In genomic region chr12:12676676-12677075, GRCm38 (mm10) we compare ENCODE assay signal across 8 mouse cellular contexts.
DNase-seq lines count a peak whose midpoint lies in the region; ATAC-seq and TF ChIP-seq lines count a peak whose summit lies in the region.

No protein-coding gene starts in this region.

- H3K9ac ChIP-seq in midbrain, embryonic 11.5 days (ENCODE audit: low read length): no peak overlapping the region
- no peak overlapping the region for H3K9ac ChIP-seq in intestine, postnatal 0 days (ENCODE audit: low read depth, low read length)

- peak; percentile 71 for DNase-seq in adrenal gland, postnatal 10 days
- no peak for DNase-seq in adrenal gland, postnatal 4 days (ENCODE audit: low spot score in 2 of 2)
- peak; percentile 63 for DNase-seq in cerebellum, adult 11-12 months
- DNase-seq in frontal cortex, postnatal 14 days (ENCODE audit: low spot score in 2 of 2): peak; percentile 33 to 63
- peak; percentile 2 to 21 for DNase-seq in kidney, postnatal 36 days
- DNase-seq in midbrain, embryonic 11.5 days (ENCODE audit: low spot score, missing footprints): peak; percentile 89
- no peak for DNase-seq in embryo, embryonic 10 days (ENCODE audit: low spot score)

- no peak overlapping the region for H3K4me2 ChIP-seq in midbrain, embryonic 11.5 days
- no peak overlapping the region for H3K4me2 ChIP-seq in intestine, postnatal 0 days (replicated peaks; ENCODE audit: low read depth)

- 16% methylated on average over 9 of the region's 9 CpGs for WGBS in midbrain, embryonic 11.5 days
- 79% methylated on average over 9 of the region's 9 CpGs for WGBS in intestine, postnatal 0 days

- peaks cover 25% of the 10 kb centered on the region for H3K4me1 ChIP-seq in midbrain, embryonic 11.5 days (ENCODE audit: control insufficient read depth, insufficient read depth, low read length)
- no peaks in the 10 kb centered on the region for H3K4me1 ChIP-seq in intestine, postnatal 0 days (replicated peaks; ENCODE audit: control insufficient read depth, insufficient read depth, low read length)

- H3K9me3 ChIP-seq in midbrain, embryonic 11.5 days (ENCODE audit: control insufficient read depth, low read length): no peaks in the 10 kb centered on the region
- H3K9me3 ChIP-seq in intestine, postnatal 0 days (ENCODE audit: control insufficient read depth): no peaks in the 10 kb centered on the region

- no peak for ATAC-seq in midbrain, embryonic 11.5 days (ENCODE audit: low FRiP score)
- no peak for ATAC-seq in intestine, postnatal 0 days

- H3K27ac ChIP-seq in midbrain, embryonic 11.5 days (ENCODE audit: low read depth, low read length): no peak overlapping the region
- H3K27ac ChIP-seq in intestine, postnatal 0 days (ENCODE audit: low read depth, low read length): no peak overlapping the region

- TF ChIP-seq CTCF in intestine, postnatal 0 days (IDR thresholded peaks at IDR 0.05; ENCODE audit: low read depth): no peak

- H3K36me3 ChIP-seq in midbrain, embryonic 11.5 days (ENCODE audit: control insufficient read depth, insufficient read depth, low read length): no peaks in the 10 kb centered on the region
- no peaks in the 10 kb centered on the region for H3K36me3 ChIP-seq in intestine, postnatal 0 days (ENCODE audit: control insufficient read depth, insufficient read depth)

- no peak overlapping the region for H3K4me3 ChIP-seq in midbrain, embryonic 11.5 days (ENCODE audit: low read depth, low read length)
- H3K4me3 ChIP-seq in intestine, postnatal 0 days (ENCODE audit: low read depth, low read length): no peak overlapping the region

- no peaks in the 10 kb centered on the region for H3K27me3 ChIP-seq in midbrain, embryonic 11.5 days (ENCODE audit: control insufficient read depth, insufficient read depth, low read length)
- no peaks in the 10 kb centered on the region for H3K27me3 ChIP-seq in intestine, postnatal 0 days (replicated peaks; ENCODE audit: control insufficient read depth, insufficient read depth, low read length)

Comparison
In these comparisons a context has a peak if more than half of its experiments do, and no peak if none do; other contexts are left out.
1. DNase-seq: peak in adrenal gland, postnatal 10 days (single experiment), cerebellum, adult 11-12 months (single experiment), frontal cortex, postnatal 14 days (2 of 2), kidney, postnatal 36 days (2 of 2) and midbrain, embryonic 11.5 days (single experiment); none in adrenal gland, postnatal 4 days (0 of 2) and embryo, embryonic 10 days (single experiment).